Mouse (Mus musculus): ENCODE data around the gene Ankrd63. TPM values are rescaled to one million over a fixed set of nuclear protein-coding genes. Genes with fewer than 3 reads are reported as not detected.
A peak's percentile ranks its signal among the peaks of the same experiment; 100 is the strongest.

Ankrd63 gene
- polyA plus RNA-seq, 1 experiment: 5.0 TPM

- TF ChIP-seq POLR2A (IDR thresholded peaks at IDR 0.05; ENCODE audit: borderline replicate concordance, extremely low read depth, low read depth, low read length) (no peak), CTCF (IDR thresholded peaks at IDR 0.05; ENCODE audit: insufficient read depth, low read length) (no peak)
- DNase-seq: peak; percentile 11
- Histone ChIP-seq H3K4me1 (ENCODE audit: control insufficient read depth, insufficient read depth, low read length) (peaks cover 4% of the 10 kb centered on the region; the same call in 1 of the 2 replicates), H3K4me3 (replicated peaks; ENCODE audit: extremely low read depth, low read depth, low read length) (no peak overlapping the region)
- WGBS: 84% methylated on average over 6 of the region's 6 CpGs
Measured at GRCm38 (mm10) chr2:118680926-118681325, 22.8 kb downstream of the Ankrd63 start.

GRCm38 (mm10) chr2:118679577-118679976 lies 24.2 kb downstream of the Ankrd63 start:
- WGBS: 43% methylated on average over 3 of the region's 3 CpGs

GRCm38 (mm10) chr2:118677817-118678216 lies 25.9 kb downstream of the Ankrd63 start:
- no peak for TF ChIP-seq CTCF (IDR thresholded peaks at IDR 0.05; ENCODE audit: insufficient read depth, low read length)
- no peak for TF ChIP-seq POLR2A (IDR thresholded peaks at IDR 0.05; ENCODE audit: borderline replicate concordance, extremely low read depth, low read depth, low read length)
- H3K4me3 ChIP-seq (replicated peaks; ENCODE audit: extremely low read depth, low read depth, low read length): no peak overlapping the region
- WGBS: 32% methylated on average over 4 of the region's 4 CpGs
- peak; percentile 47 for DNase-seq
- H3K4me1 ChIP-seq (ENCODE audit: control insufficient read depth, insufficient read depth, low read length): peaks cover 4% of the 10 kb centered on the region; the same call in 1 of the 2 replicates

More at GRCm38 (mm10) chr2:118679577-118679976, 24.2 kb downstream of the Ankrd63 start:
- TF ChIP-seq POLR2A (IDR thresholded peaks at IDR 0.05; ENCODE audit: borderline replicate concordance, extremely low read depth, low read depth, low read length) (no peak), CTCF (IDR thresholded peaks at IDR 0.05; ENCODE audit: insufficient read depth, low read length) (no peak)
- peaks cover 4% of the 10 kb centered on the region; the same call in 1 of the 2 replicates for H3K4me1 ChIP-seq (ENCODE audit: control insufficient read depth, insufficient read depth, low read length)
- no peak overlapping the region for H3K4me3 ChIP-seq (replicated peaks; ENCODE audit: extremely low read depth, low read depth, low read length)
- DNase-seq: peak; percentile 34

- TF ChIP-seq POLR2A (IDR thresholded peaks at IDR 0.05; ENCODE audit: borderline replicate concordance, extremely low read depth, low read depth, low read length): no peak
- no peak for TF ChIP-seq CTCF (IDR thresholded peaks at IDR 0.05; ENCODE audit: insufficient read depth, low read length)
- peaks cover 4% of the 10 kb centered on the region; the same call in 1 of the 2 replicates for H3K4me1 ChIP-seq (ENCODE audit: control insufficient read depth, insufficient read depth, low read length)
- peak; percentile 57 for DNase-seq
- WGBS: 2% methylated on average over 89 of the region's 89 CpGs
- peak overlapping the region; percentile 57 for H3K4me3 ChIP-seq (replicated peaks; ENCODE audit: extremely low read depth, low read depth, low read length)
Measured at GRCm38 (mm10) chr2:118676839-118677741, 26.7 kb downstream of the Ankrd63 start.

- 41% methylated on average over 7 of the region's 7 CpGs for WGBS
- no peak for DNase-seq
- no peak overlapping the region for H3K4me3 ChIP-seq (replicated peaks; ENCODE audit: extremely low read depth, low read depth, low read length)
- TF ChIP-seq POLR2A (IDR thresholded peaks at IDR 0.05; ENCODE audit: borderline replicate concordance, extremely low read depth, low read depth, low read length): no peak
- no peak for TF ChIP-seq CTCF (IDR thresholded peaks at IDR 0.05; ENCODE audit: insufficient read depth, low read length)
- H3K4me1 ChIP-seq (ENCODE audit: control insufficient read depth, insufficient read depth, low read length): peaks cover 4% of the 10 kb centered on the region; the same call in 1 of the 2 replicates
Measured at GRCm38 (mm10) chr2:118674500-118674899, 29.3 kb downstream of the Ankrd63 start.

GRCm38 (mm10) chr2:118673686-118674465 lies 29.9 kb downstream of the Ankrd63 start:
- 45% methylated on average over 15 of the region's 15 CpGs for WGBS
- DNase-seq: no peak
- H3K4me3 ChIP-seq (replicated peaks; ENCODE audit: extremely low read depth, low read depth, low read length): no peak overlapping the region
- TF ChIP-seq POLR2A (IDR thresholded peaks at IDR 0.05; ENCODE audit: borderline replicate concordance, extremely low read depth, low read depth, low read length) (no peak), CTCF (IDR thresholded peaks at IDR 0.05; ENCODE audit: insufficient read depth, low read length) (no peak)
- H3K4me1 ChIP-seq (ENCODE audit: control insufficient read depth, insufficient read depth, low read length): peaks cover 4% of the 10 kb centered on the region; the same call in 1 of the 2 replicates

- Histone ChIP-seq H3K4me1 (ENCODE audit: control insufficient read depth, insufficient read depth, low read length) (no peaks in the 10 kb centered on the region), H3K4me3 (replicated peaks; ENCODE audit: extremely low read depth, low read depth, low read length) (no peak overlapping the region)
- WGBS: 82% methylated on average over 1 of the region's 1 CpGs
- TF ChIP-seq CTCF (IDR thresholded peaks at IDR 0.05; ENCODE audit: insufficient read depth, low read length): no peak
- TF ChIP-seq POLR2A (IDR thresholded peaks at IDR 0.05; ENCODE audit: borderline replicate concordance, extremely low read depth, low read depth, low read length): no peak
- DNase-seq: no peak
Measured at GRCm38 (mm10) chr2:118671728-118672127, 32.0 kb downstream of the Ankrd63 start.

GRCm38 (mm10) chr2:118669785-118670184 lies 34.0 kb downstream of the Ankrd63 start:
- TF ChIP-seq POLR2A (IDR thresholded peaks at IDR 0.05; ENCODE audit: borderline replicate concordance, extremely low read depth, low read depth, low read length) (no peak), CTCF (IDR thresholded peaks at IDR 0.05; ENCODE audit: insufficient read depth, low read length) (no peak)
- Histone ChIP-seq H3K4me1 (ENCODE audit: control insufficient read depth, insufficient read depth, low read length) (no peaks in the 10 kb centered on the region), H3K4me3 (replicated peaks; ENCODE audit: extremely low read depth, low read depth, low read length) (no peak overlapping the region)
- DNase-seq: no peak
- WGBS: 42% methylated on average over 2 of the region's 2 CpGs

GRCm38 (mm10) chr2:118669245-118669644 lies 34.5 kb downstream of the Ankrd63 start:
- H3K4me1 ChIP-seq (ENCODE audit: control insufficient read depth, insufficient read depth, low read length): no peaks in the 10 kb centered on the region
- DNase-seq: no peak
- WGBS: 70% methylated on average over 6 of the region's 6 CpGs
- TF ChIP-seq POLR2A (IDR thresholded peaks at IDR 0.05; ENCODE audit: borderline replicate concordance, extremely low read depth, low read depth, low read length) (no peak), CTCF (IDR thresholded peaks at IDR 0.05; ENCODE audit: insufficient read depth, low read length) (no peak)
- no peak overlapping the region for H3K4me3 ChIP-seq (replicated peaks; ENCODE audit: extremely low read depth, low read depth, low read length)

Data from lung, adult 2 months (tissue).